In the genomic region with DNA sequence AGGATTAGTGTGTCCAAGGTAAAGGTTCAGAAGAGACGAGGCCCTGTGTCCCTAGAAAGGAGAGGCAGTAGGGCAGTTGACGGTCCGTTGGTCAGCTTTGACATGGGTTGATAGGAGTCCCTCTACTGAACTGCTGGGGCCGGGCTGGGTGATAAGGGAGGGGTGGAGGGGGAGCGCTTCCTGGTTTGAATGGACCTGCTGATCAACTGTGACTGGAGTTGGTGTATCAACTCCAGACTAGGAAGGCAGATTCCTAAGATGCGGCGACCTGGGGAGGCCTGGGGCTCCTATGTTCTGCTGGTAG, we compare ENCODE assay signal across 8 mouse cellular contexts.
DNase-seq lines count a peak whose midpoint lies in the region; ATAC-seq and TF ChIP-seq lines count a peak whose summit lies in the region.
"Had no signal": no experiment of that assay in that cellular context is flagged by ENCODE, and none has a peak within 500 bp of the region (broad histone marks: within the 10 kb centered on the region; RNA-seq: fewer than 3 reads in every experiment).

No protein-coding gene starts in this region.

- H3K27ac ChIP-seq in neural tube, embryonic 11.5 days (ENCODE audit: low read depth, low read length) = peak overlapping the region; percentile 96
- H3K27ac ChIP-seq in forebrain, embryonic 15.5 days (replicated peaks) = peak overlapping the region; percentile 95
- H3K27ac ChIP-seq in liver, embryonic 11.5 days (ENCODE audit: low read depth, low read length) = peak overlapping the region; percentile 89
- peak overlapping the region; percentile 85; the same call in 1 of the 2 replicates for H3K27ac ChIP-seq in stomach, postnatal 0 days (replicated peaks)

- no peaks in the 10 kb centered on the region for H3K27me3 ChIP-seq in neural tube, embryonic 11.5 days (ENCODE audit: control insufficient read depth, insufficient read depth, low read length)
- no peaks in the 10 kb centered on the region for H3K27me3 ChIP-seq in forebrain, embryonic 15.5 days
- H3K27me3 ChIP-seq in liver, embryonic 11.5 days (replicated peaks; ENCODE audit: control insufficient read depth, insufficient read depth, low read length) = no peaks in the 10 kb centered on the region
- no peaks in the 10 kb centered on the region for H3K27me3 ChIP-seq in stomach, postnatal 0 days (ENCODE audit: control insufficient read depth, insufficient read depth, low read length)

- no peaks in the 10 kb centered on the region for H3K9me3 ChIP-seq in neural tube, embryonic 11.5 days (ENCODE audit: control insufficient read depth, low read length)
- no peaks in the 10 kb centered on the region for H3K9me3 ChIP-seq in forebrain, embryonic 15.5 days
- no peaks in the 10 kb centered on the region for H3K9me3 ChIP-seq in liver, embryonic 11.5 days (ENCODE audit: control insufficient read depth, low read length)
- H3K9me3 ChIP-seq in stomach, postnatal 0 days (ENCODE audit: control insufficient read depth, low read length) = no peaks in the 10 kb centered on the region

- ATAC-seq in neural tube, embryonic 11.5 days (ENCODE audit: insufficient read depth, low FRiP score, low TSS enrichment) = no peak
- ATAC-seq in forebrain, embryonic 15.5 days (replicated peaks) = no peak
- peak; percentile 34 for ATAC-seq in liver, embryonic 11.5 days (replicated peaks; ENCODE audit: low FRiP score)
- no peak for ATAC-seq in stomach, postnatal 0 days (ENCODE audit: low FRiP score, low TSS enrichment)
- no peak for ATAC-seq in erythroid progenitor cell, adult 5-6 weeks (replicated peaks; ENCODE audit: low FRiP score, poor library complexity, severe bottlenecking)

- 33% methylated on average over 7 of the region's 7 CpGs for WGBS in neural tube, embryonic 11.5 days
- WGBS in forebrain, embryonic 15.5 days = 31% methylated on average over 7 of the region's 7 CpGs
- WGBS in liver, embryonic 11.5 days = 6% methylated on average over 7 of the region's 7 CpGs
- 38% methylated on average over 7 of the region's 7 CpGs for WGBS in stomach, postnatal 0 days

- no peak overlapping the region for H3K4me3 ChIP-seq in neural tube, embryonic 11.5 days (ENCODE audit: low read depth, low read length)
- H3K4me3 ChIP-seq in forebrain, embryonic 15.5 days = no peak overlapping the region
- peak overlapping the region; percentile 57 for H3K4me3 ChIP-seq in liver, embryonic 11.5 days (ENCODE audit: low read depth, low read length)
- H3K4me3 ChIP-seq in stomach, postnatal 0 days (ENCODE audit: low read depth, low read length) = no peak overlapping the region

- TF ChIP-seq EP300 in stomach, postnatal 0 days (optimal IDR thresholded peaks at IDR 0.05) = no peak

- peak overlapping the region; percentile 95 for H3K9ac ChIP-seq in neural tube, embryonic 11.5 days (ENCODE audit: low read length)
- 0 out of 2 replicates have a peak overlapping the region, but pooled peaks have one; percentile 87 for H3K9ac ChIP-seq in forebrain, embryonic 15.5 days (replicated peaks)
- peak overlapping the region; percentile 64 for H3K9ac ChIP-seq in liver, embryonic 11.5 days (ENCODE audit: low read depth, low read length)
- no peak overlapping the region for H3K9ac ChIP-seq in stomach, postnatal 0 days (ENCODE audit: low read length)

- peaks cover 45% of the 10 kb centered on the region for H3K4me1 ChIP-seq in neural tube, embryonic 11.5 days (ENCODE audit: control insufficient read depth, insufficient read depth, low read length)
- H3K4me1 ChIP-seq in forebrain, embryonic 15.5 days = peaks cover 64% of the 10 kb centered on the region
- H3K4me1 ChIP-seq in liver, embryonic 11.5 days (replicated peaks; ENCODE audit: control insufficient read depth, insufficient read depth, low read length) = peaks cover 77% of the 10 kb centered on the region
- H3K4me1 ChIP-seq in stomach, postnatal 0 days (replicated peaks; ENCODE audit: control insufficient read depth, insufficient read depth) = peaks cover 34% of the 10 kb centered on the region

- no peak for DNase-seq in neural tube, embryonic 11.5 days (ENCODE audit: low spot score)
- no peak for DNase-seq in neural tube, embryonic 10.5 days (ENCODE audit: extremely low spot score, low spot score)
- DNase-seq in liver, embryonic 11.5 days (ENCODE audit: low spot score) = no peak
- DNase-seq in stomach, postnatal 0 days (ENCODE audit: low spot score) = no peak
- DNase-seq in embryo, embryonic 9.5 days (ENCODE audit: extremely low spot score) = no peak
- DNase-seq: adrenal gland, adult 8-10 months had no signal

- no peak for TF ChIP-seq CTCF in stomach, postnatal 0 days (IDR thresholded peaks at IDR 0.05; ENCODE audit: low read depth)

- peak overlapping the region; percentile 79 for H3K4me2 ChIP-seq in neural tube, embryonic 11.5 days (ENCODE audit: low read depth)
- H3K4me2 ChIP-seq in forebrain, embryonic 15.5 days (replicated peaks) = peak overlapping the region; percentile 79
- H3K4me2 ChIP-seq in liver, embryonic 11.5 days = peak overlapping the region; percentile 72
- H3K4me2 ChIP-seq in stomach, postnatal 0 days (replicated peaks; ENCODE audit: low read depth) = no peak overlapping the region

- H3K36me3 ChIP-seq in neural tube, embryonic 11.5 days (ENCODE audit: control insufficient read depth, insufficient read depth, low read length) = no peaks in the 10 kb centered on the region
- H3K36me3 ChIP-seq in forebrain, embryonic 15.5 days = no peaks in the 10 kb centered on the region
- H3K36me3 ChIP-seq in liver, embryonic 11.5 days (ENCODE audit: control insufficient read depth, insufficient read depth, low read length) = no peaks in the 10 kb centered on the region
- no peaks in the 10 kb centered on the region for H3K36me3 ChIP-seq in stomach, postnatal 0 days (ENCODE audit: control insufficient read depth, insufficient read depth, low read length)
